Mouse (Mus musculus): ENCODE data around the gene Dapp1. TPM values are rescaled to one million over a fixed set of nuclear protein-coding genes. Genes with fewer than 3 reads are reported as not detected.

Gene Dapp1
- polyA plus RNA-seq, 1 experiment from 2014 or later, result 10.3 TPM

- Histone ChIP-seq H3K4me1 (no peaks in the 10 kb centered on the region), H3K4me2 (no peak overlapping the region), H3K9ac (no peak overlapping the region), H3K27me3 (no peaks in the 10 kb centered on the region), H3K9me3 (no peaks in the 10 kb centered on the region), H3K27ac (no peak overlapping the region), H3K4me3 (no peak overlapping the region), H3K36me3 (peaks cover 47% of the 10 kb centered on the region)
- no peak for ATAC-seq (ENCODE audit: insufficient number of reproducible peaks, low FRiP score, low TSS enrichment, low read depth)
- WGBS, result 85% methylated on average over 5 of the region's 5 CpGs
Observed at GRCm38 (mm10) chr3:137897685-137898084, 83.7 kb downstream of the Dapp1 start.

- Histone ChIP-seq H3K4me1 (no peaks in the 10 kb centered on the region), H3K4me2 (no peak overlapping the region), H3K27me3 (no peaks in the 10 kb centered on the region), H3K27ac (no peak overlapping the region), H3K9me3 (no peaks in the 10 kb centered on the region), H3K4me3 (no peak overlapping the region), H3K9ac (no peak overlapping the region), H3K36me3 (peaks cover 47% of the 10 kb centered on the region)
- 95% methylated on average over 3 of the region's 3 CpGs for WGBS
- ATAC-seq (ENCODE audit: insufficient number of reproducible peaks, low FRiP score, low TSS enrichment, low read depth), result no peak
Observed at GRCm38 (mm10) chr3:137896867-137897266, 84.5 kb downstream of the Dapp1 start.

DNA sequence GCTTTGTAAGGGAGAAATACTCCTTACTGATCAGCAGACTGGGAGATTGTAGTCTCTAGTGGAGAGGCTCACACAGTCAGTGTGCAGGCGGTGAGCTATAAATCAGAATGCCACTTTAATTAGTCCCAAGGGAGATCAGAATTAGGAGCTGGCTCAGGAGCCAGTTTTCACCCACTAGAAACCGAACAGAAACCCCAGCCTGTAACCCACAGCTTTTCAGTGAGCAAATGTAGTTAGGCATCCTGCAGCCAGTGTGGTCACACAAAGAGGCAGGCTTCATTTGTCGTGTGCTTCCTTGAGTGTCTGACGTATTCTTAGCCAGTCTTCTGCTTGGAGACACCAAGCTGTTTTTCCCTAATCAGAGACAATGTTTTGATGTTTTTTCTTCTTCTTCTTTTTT, 85.0 kb downstream of the Dapp1 start:
- H3K4me3 ChIP-seq, result no peak overlapping the region
- no peak for ATAC-seq (ENCODE audit: insufficient number of reproducible peaks, low FRiP score, low TSS enrichment, low read depth)
- no peak overlapping the region for H3K4me2 ChIP-seq
- H3K4me1 ChIP-seq, result no peaks in the 10 kb centered on the region
- no peak overlapping the region for H3K9ac ChIP-seq
- peaks cover 45% of the 10 kb centered on the region for H3K36me3 ChIP-seq
- H3K9me3 ChIP-seq, result no peaks in the 10 kb centered on the region
- WGBS, result 61% methylated on average over 4 of the region's 4 CpGs
- no peak overlapping the region for H3K27ac ChIP-seq
- H3K27me3 ChIP-seq, result no peaks in the 10 kb centered on the region

- Histone ChIP-seq H3K27ac (no peak overlapping the region), H3K4me3 (no peak overlapping the region), H3K4me2 (no peak overlapping the region), H3K36me3 (peaks cover 45% of the 10 kb centered on the region), H3K27me3 (no peaks in the 10 kb centered on the region), H3K9ac (no peak overlapping the region), H3K4me1 (no peaks in the 10 kb centered on the region), H3K9me3 (no peaks in the 10 kb centered on the region)
- 88% methylated on average over 3 of the region's 3 CpGs for WGBS
- ATAC-seq (ENCODE audit: insufficient number of reproducible peaks, low FRiP score, low TSS enrichment, low read depth), result no peak
Observed at GRCm38 (mm10) chr3:137895196-137895595, 86.1 kb downstream of the Dapp1 start.

GRCm38 (mm10) chr3:137893789-137894188, 87.6 kb downstream of the Dapp1 start:
- no peaks in the 10 kb centered on the region for H3K4me1 ChIP-seq
- no peaks in the 10 kb centered on the region for H3K9me3 ChIP-seq
- H3K36me3 ChIP-seq, result peaks cover 59% of the 10 kb centered on the region
- no peak overlapping the region for H3K27ac ChIP-seq
- no peak overlapping the region for H3K9ac ChIP-seq
- 88% methylated on average over 4 of the region's 4 CpGs for WGBS
- no peak overlapping the region for H3K4me3 ChIP-seq
- ATAC-seq (ENCODE audit: insufficient number of reproducible peaks, low FRiP score, low TSS enrichment, low read depth), result no peak
- H3K27me3 ChIP-seq, result no peaks in the 10 kb centered on the region
- H3K4me2 ChIP-seq, result no peak overlapping the region

GRCm38 (mm10) chr3:137892118-137892517, 89.2 kb downstream of the Dapp1 start:
- H3K4me1 ChIP-seq, result no peaks in the 10 kb centered on the region
- no peak overlapping the region for H3K27ac ChIP-seq
- no peak for ATAC-seq (ENCODE audit: insufficient number of reproducible peaks, low FRiP score, low TSS enrichment, low read depth)
- H3K36me3 ChIP-seq, result peaks cover 57% of the 10 kb centered on the region
- no peak overlapping the region for H3K4me2 ChIP-seq
- H3K27me3 ChIP-seq, result no peaks in the 10 kb centered on the region
- H3K9ac ChIP-seq, result no peak overlapping the region
- no peaks in the 10 kb centered on the region for H3K9me3 ChIP-seq
- 96% methylated on average over 4 of the region's 4 CpGs for WGBS
- H3K4me3 ChIP-seq, result no peak overlapping the region

DNA sequence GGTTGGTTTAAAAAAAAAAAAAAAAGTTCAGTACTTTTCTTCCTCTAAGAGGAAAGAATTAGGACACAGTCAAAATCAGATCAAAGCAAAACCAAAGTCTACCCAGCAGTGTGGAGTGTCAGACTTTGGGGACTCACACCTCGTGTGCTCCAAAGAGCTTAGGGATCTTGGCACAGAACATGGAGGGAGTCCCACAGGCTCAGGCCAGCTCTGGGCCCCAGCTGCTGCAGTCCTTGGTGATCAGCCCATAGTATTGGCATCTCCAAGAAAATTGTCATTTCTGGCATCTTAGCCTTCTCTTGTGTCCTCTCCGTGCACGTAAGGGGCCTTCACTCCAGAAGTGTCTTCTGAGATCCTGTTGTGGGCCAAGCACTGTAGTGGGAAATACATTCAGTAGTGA, 90.3 kb downstream of the Dapp1 start:
- no peak for ATAC-seq (ENCODE audit: insufficient number of reproducible peaks, low FRiP score, low TSS enrichment, low read depth)

GRCm38 (mm10) chr3:137887961-137888360, 93.4 kb downstream of the Dapp1 start:
- WGBS, result 76% methylated on average over 7 of the region's 7 CpGs
- Histone ChIP-seq H3K4me3 (no peak overlapping the region), H3K9me3 (no peaks in the 10 kb centered on the region), H3K4me2 (no peak overlapping the region), H3K36me3 (peaks cover 32% of the 10 kb centered on the region), H3K27ac (no peak overlapping the region), H3K9ac (no peak overlapping the region), H3K4me1 (no peaks in the 10 kb centered on the region), H3K27me3 (no peaks in the 10 kb centered on the region)
- ATAC-seq (ENCODE audit: insufficient number of reproducible peaks, low FRiP score, low TSS enrichment, low read depth), result no peak

More for the DNA sequence above, 90.3 kb downstream of the Dapp1 start:
- Histone ChIP-seq H3K4me3 (no peak overlapping the region), H3K9ac (no peak overlapping the region), H3K9me3 (no peaks in the 10 kb centered on the region), H3K27ac (no peak overlapping the region), H3K4me1 (no peaks in the 10 kb centered on the region), H3K36me3 (peaks cover 54% of the 10 kb centered on the region), H3K4me2 (no peak overlapping the region), H3K27me3 (no peaks in the 10 kb centered on the region)
- WGBS, result 64% methylated on average over 3 of the region's 3 CpGs

DNA sequence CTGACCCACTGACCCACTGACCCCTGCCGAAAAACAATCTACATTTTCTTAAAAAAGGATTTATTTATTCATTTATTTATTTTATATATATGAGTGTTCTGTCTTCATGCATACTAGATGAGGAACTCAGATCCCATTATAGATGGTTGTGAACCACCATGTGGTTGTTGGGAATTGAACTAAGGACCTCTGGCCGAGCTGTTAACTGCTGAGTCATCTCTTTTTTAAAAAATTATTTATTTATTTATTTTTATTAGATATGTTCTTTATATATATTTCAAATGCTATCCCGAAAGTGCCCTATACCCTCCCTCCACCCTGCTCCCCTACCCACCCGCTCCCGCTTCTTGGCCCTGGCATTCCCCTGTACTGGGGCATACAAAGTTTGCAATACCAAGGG, 100.3 kb downstream of the Dapp1 start:
- Histone ChIP-seq H3K9ac (no peak overlapping the region), H3K36me3 (peaks cover 7% of the 10 kb centered on the region), H3K4me2 (no peak overlapping the region), H3K27me3 (no peaks in the 10 kb centered on the region), H3K27ac (no peak overlapping the region), H3K4me3 (no peak overlapping the region), H3K9me3 (no peaks in the 10 kb centered on the region), H3K4me1 (no peaks in the 10 kb centered on the region)
- 89% methylated on average over 5 of the region's 5 CpGs for WGBS
- no peak for ATAC-seq (ENCODE audit: insufficient number of reproducible peaks, low FRiP score, low TSS enrichment, low read depth)

Other genes with a start within 250 kb of the Dapp1 start
- gene H2afz, start 117.1 kb downstream of the Dapp1 start, polyA plus RNA-seq (2015; fragmentation: Nextera tagmentation; extraction: Ambion mirVana), result 1,142 and 1,223 TPM in 2 replicates
- gene Dnajb14, start 113.9 kb downstream of the Dapp1 start, polyA plus RNA-seq (2015; fragmentation: Nextera tagmentation; extraction: Ambion mirVana), result 11.1 and 11.6 TPM in 2 replicates
- gene Lamtor3, start 63.0 kb downstream of the Dapp1 start, polyA plus RNA-seq (2015; fragmentation: Nextera tagmentation; extraction: Ambion mirVana), result 116 TPM in 2 replicates
- gene 1110002E22Rik, start 83.5 kb upstream of the Dapp1 start, polyA plus RNA-seq (2015; fragmentation: Nextera tagmentation; extraction: Ambion mirVana), result 2.8 and 6.4 TPM in 2 replicates
- gene Gm5105, start 85.8 kb upstream of the Dapp1 start, polyA plus RNA-seq (2015; fragmentation: Nextera tagmentation; extraction: Ambion mirVana), result 0.26 and 0.32 TPM in 2 replicates
- gene Trmt10a, start 161.9 kb upstream of the Dapp1 start, polyA plus RNA-seq (2015; fragmentation: Nextera tagmentation; extraction: Ambion mirVana), result 9.0 and 9.9 TPM in 2 replicates
- 6.2 and 6.8 TPM in 2 replicates for gene Mttp, start 163.4 kb upstream of the Dapp1 start, polyA plus RNA-seq (2015; fragmentation: Nextera tagmentation; extraction: Ambion mirVana)
- gene 4930579F01Rik, start 212.3 kb upstream of the Dapp1 start, polyA plus RNA-seq (2015; fragmentation: Nextera tagmentation; extraction: Ambion mirVana), result 0.10 TPM in 1 of 2 replicates, not detected in the other
- gene Adh7, start 236.2 kb upstream of the Dapp1 start, polyA plus RNA-seq (2015; fragmentation: Nextera tagmentation; extraction: Ambion mirVana), result 4.1 and 5.2 TPM in 2 replicates